Mouse (Mus musculus): ENCODE data around the gene Nedd4. TPM values are rescaled to one million over a fixed set of nuclear protein-coding genes. Genes with fewer than 3 reads are reported as not detected.
A peak's percentile ranks its signal among the peaks of the same experiment; 100 is the strongest.

Nedd4 gene
- 1,359 and 1,364 TPM in 2 replicates for polyA plus RNA-seq (2011; ENCODE audit: insufficient read length, low read depth, missing spikeins)

GRCm38 (mm10) chr9:72661895-72662661, at the start of gene Nedd4:
Gene Nedd4 (plus strand): TSS chr9:72662346.
- peak within 1 kb of the TSS; percentile 95 for H3K27ac ChIP-seq (ENCODE audit: insufficient read depth, low read length)
- peak within 1 kb of the TSS; percentile 96 for H3K4me3 ChIP-seq (ENCODE audit: insufficient read depth, low read length)
- TF ChIP-seq POLR2A (IDR thresholded peaks at IDR 0.05; ENCODE audit: low read depth, low read length) (peak; percentile 95), CTCF (IDR thresholded peaks at IDR 0.05; ENCODE audit: borderline replicate concordance, insufficient read depth, low read length) (no peak)
- peaks cover 8% of the 10 kb centered on the region for H3K4me1 ChIP-seq (ENCODE audit: control insufficient read depth, insufficient read depth, low read length)

GRCm38 (mm10) chr9:72613884-72614283, 48.3 kb upstream of the Nedd4 start:
- TF ChIP-seq CTCF (IDR thresholded peaks at IDR 0.05; ENCODE audit: borderline replicate concordance, insufficient read depth, low read length) (no peak), POLR2A (IDR thresholded peaks at IDR 0.05; ENCODE audit: low read depth, low read length) (no peak)
- no peaks in the 10 kb centered on the region for H3K4me1 ChIP-seq (ENCODE audit: control insufficient read depth, insufficient read depth, low read length)
- no peak overlapping the region for H3K4me3 ChIP-seq (ENCODE audit: insufficient read depth, low read length)
- no peak overlapping the region for H3K27ac ChIP-seq (ENCODE audit: insufficient read depth, low read length)

- Histone ChIP-seq H3K4me1 (ENCODE audit: control insufficient read depth, insufficient read depth, low read length) (no peaks in the 10 kb centered on the region), H3K27ac (ENCODE audit: insufficient read depth, low read length) (no peak overlapping the region)
These were observed 47.2 kb upstream of the Nedd4 start for GRCm38 (mm10) chr9:72614786-72615480.

GRCm38 (mm10) chr9:72618037-72618436, 44.1 kb upstream of the Nedd4 start:
- Histone ChIP-seq H3K4me1 (ENCODE audit: control insufficient read depth, insufficient read depth, low read length) (no peaks in the 10 kb centered on the region), H3K4me3 (ENCODE audit: insufficient read depth, low read length) (no peak overlapping the region)
- TF ChIP-seq CTCF (IDR thresholded peaks at IDR 0.05; ENCODE audit: borderline replicate concordance, insufficient read depth, low read length) (no peak), POLR2A (IDR thresholded peaks at IDR 0.05; ENCODE audit: low read depth, low read length) (no peak)

More at GRCm38 (mm10) chr9:72614786-72615480, 47.2 kb upstream of the Nedd4 start:
- H3K4me3 ChIP-seq (ENCODE audit: insufficient read depth, low read length) = no peak overlapping the region
- TF ChIP-seq CTCF (IDR thresholded peaks at IDR 0.05; ENCODE audit: borderline replicate concordance, insufficient read depth, low read length) (no peak), POLR2A (IDR thresholded peaks at IDR 0.05; ENCODE audit: low read depth, low read length) (no peak)

GRCm38 (mm10) chr9:72623605-72624004, 38.5 kb upstream of the Nedd4 start:
- H3K4me3 ChIP-seq (ENCODE audit: insufficient read depth, low read length) = no peak overlapping the region
- peaks cover 4% of the 10 kb centered on the region for H3K4me1 ChIP-seq (ENCODE audit: control insufficient read depth, insufficient read depth, low read length)
- no peak for TF ChIP-seq CTCF (IDR thresholded peaks at IDR 0.05; ENCODE audit: borderline replicate concordance, insufficient read depth, low read length)
- no peak for TF ChIP-seq POLR2A (IDR thresholded peaks at IDR 0.05; ENCODE audit: low read depth, low read length)
- H3K27ac ChIP-seq (ENCODE audit: insufficient read depth, low read length) = no peak overlapping the region

More at GRCm38 (mm10) chr9:72618037-72618436, 44.1 kb upstream of the Nedd4 start:
- H3K27ac ChIP-seq (ENCODE audit: insufficient read depth, low read length) = no peak overlapping the region

GRCm38 (mm10) chr9:72627598-72627997, 34.5 kb upstream of the Nedd4 start:
- Histone ChIP-seq H3K4me3 (ENCODE audit: insufficient read depth, low read length) (no peak overlapping the region), H3K4me1 (ENCODE audit: control insufficient read depth, insufficient read depth, low read length) (peaks cover 4% of the 10 kb centered on the region), H3K27ac (ENCODE audit: insufficient read depth, low read length) (no peak overlapping the region)
- TF ChIP-seq CTCF (IDR thresholded peaks at IDR 0.05; ENCODE audit: borderline replicate concordance, insufficient read depth, low read length) = no peak
- no peak for TF ChIP-seq POLR2A (IDR thresholded peaks at IDR 0.05; ENCODE audit: low read depth, low read length)

GRCm38 (mm10) chr9:72628591-72628990, 33.6 kb upstream of the Nedd4 start:
- peaks cover 4% of the 10 kb centered on the region for H3K4me1 ChIP-seq (ENCODE audit: control insufficient read depth, insufficient read depth, low read length)
- no peak overlapping the region for H3K4me3 ChIP-seq (ENCODE audit: insufficient read depth, low read length)
- TF ChIP-seq POLR2A (IDR thresholded peaks at IDR 0.05; ENCODE audit: low read depth, low read length) = no peak
- TF ChIP-seq CTCF (IDR thresholded peaks at IDR 0.05; ENCODE audit: borderline replicate concordance, insufficient read depth, low read length) = no peak
- no peak overlapping the region for H3K27ac ChIP-seq (ENCODE audit: insufficient read depth, low read length)

GRCm38 (mm10) chr9:72632198-72632597, 29.9 kb upstream of the Nedd4 start:
- Histone ChIP-seq H3K4me3 (ENCODE audit: insufficient read depth, low read length) (no peak overlapping the region), H3K27ac (ENCODE audit: insufficient read depth, low read length) (no peak overlapping the region), H3K4me1 (ENCODE audit: control insufficient read depth, insufficient read depth, low read length) (peaks cover 4% of the 10 kb centered on the region)
- no peak for TF ChIP-seq POLR2A (IDR thresholded peaks at IDR 0.05; ENCODE audit: low read depth, low read length)
- TF ChIP-seq CTCF (IDR thresholded peaks at IDR 0.05; ENCODE audit: borderline replicate concordance, insufficient read depth, low read length) = no peak

GRCm38 (mm10) chr9:72635134-72635533, 27.0 kb upstream of the Nedd4 start:
- Histone ChIP-seq H3K27ac (ENCODE audit: insufficient read depth, low read length) (no peak overlapping the region), H3K4me3 (ENCODE audit: insufficient read depth, low read length) (no peak overlapping the region), H3K4me1 (ENCODE audit: control insufficient read depth, insufficient read depth, low read length) (peaks cover 2% of the 10 kb centered on the region; the same call in 1 of the 2 replicates)
- TF ChIP-seq POLR2A (IDR thresholded peaks at IDR 0.05; ENCODE audit: low read depth, low read length) = no peak
- no peak for TF ChIP-seq CTCF (IDR thresholded peaks at IDR 0.05; ENCODE audit: borderline replicate concordance, insufficient read depth, low read length)

- peaks cover 6% of the 10 kb centered on the region for H3K4me1 ChIP-seq (ENCODE audit: control insufficient read depth, insufficient read depth, low read length)
- no peak overlapping the region for H3K4me3 ChIP-seq (ENCODE audit: insufficient read depth, low read length)
- no peak for TF ChIP-seq POLR2A (IDR thresholded peaks at IDR 0.05; ENCODE audit: low read depth, low read length)
- no peak overlapping the region for H3K27ac ChIP-seq (ENCODE audit: insufficient read depth, low read length)
These were observed 25.6 kb upstream of the Nedd4 start for GRCm38 (mm10) chr9:72636547-72636946.
